Mouse (Mus musculus) heart, embryonic 15.5 days (tissue): ENCODE measurements around the gene Mrps33. TPM values are rescaled to one million over a fixed set of nuclear protein-coding genes. Genes with fewer than 3 reads are reported as not detected.

Source experiments
- ATAC-seq: fragments of 200-750 bp; cut with Nextera tagmentation; replicated peaks from 2 replicates; pipeline ENCODE4 v1.8.0; 2017; ENCODE audit warnings: low read depth, moderate TSS enrichment; ENCODE audit not compliant: insufficient number of reproducible peaks, insufficient read depth, low FRiP score
- H3K27ac ChIP-seq: fragments of 300-500 bp; sonication (generic); 2 replicates; pipeline ENCODE4 v1.5.1; 2015; ENCODE audit warnings: mild to moderate bottlenecking, inconsistent platforms
- H3K27me3 ChIP-seq: fragments of 300-500 bp; sonication (generic); 2 replicates; pipeline ENCODE4 v1.6.1; 2015; ENCODE audit warnings: inconsistent platforms
- H3K36me3 ChIP-seq: fragments of 300-500 bp; sonication (generic); 2 replicates; pipeline ENCODE4 v1.6.1; 2015; ENCODE audit warnings: mild to moderate bottlenecking, inconsistent platforms
- H3K4me1 ChIP-seq: fragments of 300-500 bp; sonication (generic); replicated peaks from 2 replicates; pipeline ENCODE4 v1.6.1; 2015; ENCODE audit warnings: inconsistent platforms
- H3K4me2 ChIP-seq: fragments of 300-500 bp; sonication (generic); 2 replicates; pipeline ENCODE4 v1.6.1; 2015; ENCODE audit warnings: inconsistent platforms, mild to moderate bottlenecking, moderate library complexity
- H3K4me3 ChIP-seq: fragments of 300-500 bp; sonication (generic); 2 replicates; pipeline ENCODE4 v1.5.1; 2015; ENCODE audit warnings: mild to moderate bottlenecking, inconsistent platforms
- H3K9ac ChIP-seq: fragments of 300-500 bp; sonication (generic); 2 replicates; pipeline ENCODE4 v1.6.1; 2015; ENCODE audit warnings: mild to moderate bottlenecking, inconsistent platforms
- H3K9me3 ChIP-seq: fragments of 300-500 bp; sonication (generic); replicated peaks from 2 replicates; pipeline ENCODE4 v1.6.1; 2016; ENCODE audit warnings: inconsistent platforms
- WGBS: fragments of 180-500 bp; shearing (Covaris S2); methylation state at CpG from one replicate; pipeline ENCODE4 v1.1.7; 2015; ENCODE audit warnings: mixed read lengths; 5-methylcytosine and 5-hydroxymethylcytosine counted together
- polyA plus RNA-seq: library from polyadenylated mRNA; unstranded; fragments of >200 nt; fragmentation: Nextera tagmentation; extraction: Ambion mirVana; gene quantifications from 2 replicates; pipeline ENCODE4 v1.2.1, GENCODE M21; 2015

Gene Mrps33
- polyA plus RNA-seq, 1 experiment from 2014 or later, result 187 TPM

DNA sequence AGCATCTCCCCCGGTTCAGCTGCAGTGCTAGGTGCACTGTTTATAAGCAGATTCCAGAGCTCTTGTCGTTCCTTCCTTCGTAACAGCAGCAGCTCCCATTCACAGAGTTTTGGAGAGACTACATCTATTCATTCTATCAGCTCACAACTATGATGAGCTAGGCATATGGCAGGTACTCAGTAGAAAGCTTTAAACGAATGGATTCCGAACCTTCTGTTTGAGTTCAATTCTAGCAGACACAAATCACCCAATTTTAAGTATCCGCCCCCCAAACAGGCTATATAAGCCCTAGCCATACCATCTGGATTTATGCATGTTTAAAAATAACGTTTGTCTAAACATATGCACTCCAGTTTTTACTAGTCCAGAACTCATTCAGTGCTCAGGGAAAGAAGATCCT lies 9.8 kb downstream of the Mrps33 start:
- H3K4me1 ChIP-seq, result no peaks in the 10 kb centered on the region
- H3K27ac ChIP-seq, result no peak overlapping the region
- peaks cover 27% of the 10 kb centered on the region; the same call in 1 of the 2 replicates for H3K36me3 ChIP-seq
- no peak overlapping the region for H3K9ac ChIP-seq
- H3K4me2 ChIP-seq, result no peak overlapping the region
- no peak overlapping the region for H3K4me3 ChIP-seq
- no peak for ATAC-seq
- H3K9me3 ChIP-seq, result no peaks in the 10 kb centered on the region; the same call in 1 of the 2 replicates
- 92% methylated on average over 7 of the region's 7 CpGs for WGBS
- no peaks in the 10 kb centered on the region for H3K27me3 ChIP-seq

DNA sequence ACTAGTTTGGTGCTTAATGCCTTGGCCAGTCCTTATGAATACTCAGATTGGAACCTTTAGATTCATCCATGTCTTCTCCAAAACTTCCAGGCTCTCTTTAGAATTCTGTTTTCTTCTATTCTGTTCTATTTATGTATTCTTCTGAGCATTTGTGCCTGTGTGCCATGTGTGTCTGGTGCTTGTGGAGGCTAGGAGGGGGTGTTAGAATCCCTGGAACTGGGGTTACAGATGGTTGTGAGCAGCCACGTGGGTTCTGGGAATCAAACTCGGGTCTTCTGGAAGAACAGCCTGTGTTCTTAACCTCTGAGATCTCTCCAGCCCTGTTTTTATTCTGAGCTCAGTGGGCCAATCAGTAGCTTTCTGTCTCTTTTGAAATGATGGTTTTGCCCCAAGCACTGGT lies 13.7 kb downstream of the Mrps33 start:
- ATAC-seq, result no peak
- Histone ChIP-seq H3K27me3 (no peaks in the 10 kb centered on the region), H3K9me3 (no peaks in the 10 kb centered on the region; the same call in 1 of the 2 replicates), H3K36me3 (peaks cover 18% of the 10 kb centered on the region; the same call in 1 of the 2 replicates), H3K27ac (no peak overlapping the region), H3K4me1 (no peaks in the 10 kb centered on the region), H3K4me2 (no peak overlapping the region), H3K4me3 (no peak overlapping the region), H3K9ac (no peak overlapping the region)
- WGBS, result 60% methylated on average over 2 of the region's 2 CpGs

DNA sequence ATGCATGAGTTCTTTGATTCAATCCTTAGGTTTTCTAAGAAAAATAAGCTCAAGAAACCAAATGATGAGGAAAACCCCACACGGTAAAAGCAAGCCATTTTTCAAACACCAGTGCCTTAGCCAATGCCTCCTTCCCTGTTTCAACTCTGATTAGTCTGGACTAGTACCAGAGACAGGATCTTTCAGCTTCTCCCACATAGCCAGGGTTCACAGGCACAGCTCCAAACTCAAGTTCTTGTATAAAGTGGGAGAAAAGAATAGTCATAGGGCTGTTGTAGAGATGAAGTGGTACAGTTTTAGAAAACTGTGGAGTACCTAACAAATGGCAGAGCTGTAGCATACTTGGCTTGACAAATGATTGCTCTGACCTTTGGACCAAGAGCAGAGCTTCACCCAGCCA lies 14.6 kb downstream of the Mrps33 start:
- Histone ChIP-seq H3K9me3 (no peaks in the 10 kb centered on the region; the same call in 1 of the 2 replicates), H3K9ac (no peak overlapping the region), H3K36me3 (peaks cover 12% of the 10 kb centered on the region; the same call in 1 of the 2 replicates), H3K27ac (no peak overlapping the region), H3K4me1 (no peaks in the 10 kb centered on the region), H3K27me3 (no peaks in the 10 kb centered on the region), H3K4me2 (no peak overlapping the region), H3K4me3 (no peak overlapping the region)
- WGBS, result 55% methylated on average over 1 of the region's 1 CpGs
- ATAC-seq, result no peak

DNA sequence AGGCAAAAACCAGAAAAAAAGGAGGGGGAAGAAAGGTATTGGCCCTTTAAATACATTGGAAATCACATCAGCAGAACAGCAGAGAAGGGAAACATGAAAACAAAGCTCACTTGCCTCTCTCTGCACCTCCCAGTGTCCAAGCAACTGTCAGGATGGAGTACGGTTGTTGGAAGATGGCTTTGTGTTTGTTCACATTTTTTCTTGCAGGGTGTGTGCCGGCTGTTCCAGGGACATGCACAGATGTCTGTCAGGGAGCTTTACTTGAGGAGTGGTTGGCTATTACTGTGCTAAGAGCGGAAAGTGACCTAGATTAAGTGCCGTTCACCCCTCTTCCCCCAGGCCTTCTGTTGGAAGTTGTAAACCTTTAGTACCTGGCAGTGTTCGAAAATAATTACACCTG lies 19.0 kb downstream of the Mrps33 start:
- H3K4me1 ChIP-seq, result no peaks in the 10 kb centered on the region
- H3K4me3 ChIP-seq, result no peak overlapping the region
- no peaks in the 10 kb centered on the region for H3K36me3 ChIP-seq
- no peaks in the 10 kb centered on the region for H3K27me3 ChIP-seq
- ATAC-seq, result no peak
- H3K9ac ChIP-seq, result no peak overlapping the region
- WGBS, result 63% methylated on average over 5 of the region's 5 CpGs
- no peaks in the 10 kb centered on the region for H3K9me3 ChIP-seq
- no peak overlapping the region for H3K27ac ChIP-seq
- H3K4me2 ChIP-seq, result no peak overlapping the region

DNA sequence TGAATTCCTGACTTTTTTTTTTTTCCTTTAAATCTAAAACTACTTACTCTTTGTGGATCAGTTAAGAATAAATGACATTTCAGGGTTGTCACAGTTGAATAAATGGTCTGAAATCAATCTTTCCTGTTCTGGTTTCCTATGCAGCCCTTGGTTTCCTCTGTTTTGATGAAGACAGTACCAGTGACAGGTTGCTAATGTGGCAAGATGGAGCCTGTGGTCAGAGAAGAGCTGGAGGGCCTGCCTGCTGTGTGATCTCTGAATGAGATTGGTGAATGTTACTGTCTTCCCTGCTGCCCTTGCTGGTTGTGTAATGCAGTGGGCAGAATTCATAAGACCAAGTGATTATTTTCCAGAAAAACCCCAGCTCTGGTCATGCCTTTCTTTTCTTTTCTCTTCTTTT lies 22.4 kb downstream of the Mrps33 start:
- no peak for ATAC-seq
- Histone ChIP-seq H3K4me1 (no peaks in the 10 kb centered on the region), H3K27me3 (no peaks in the 10 kb centered on the region), H3K4me3 (no peak overlapping the region), H3K27ac (no peak overlapping the region), H3K9me3 (no peaks in the 10 kb centered on the region), H3K36me3 (no peaks in the 10 kb centered on the region), H3K4me2 (no peak overlapping the region), H3K9ac (no peak overlapping the region)

DNA sequence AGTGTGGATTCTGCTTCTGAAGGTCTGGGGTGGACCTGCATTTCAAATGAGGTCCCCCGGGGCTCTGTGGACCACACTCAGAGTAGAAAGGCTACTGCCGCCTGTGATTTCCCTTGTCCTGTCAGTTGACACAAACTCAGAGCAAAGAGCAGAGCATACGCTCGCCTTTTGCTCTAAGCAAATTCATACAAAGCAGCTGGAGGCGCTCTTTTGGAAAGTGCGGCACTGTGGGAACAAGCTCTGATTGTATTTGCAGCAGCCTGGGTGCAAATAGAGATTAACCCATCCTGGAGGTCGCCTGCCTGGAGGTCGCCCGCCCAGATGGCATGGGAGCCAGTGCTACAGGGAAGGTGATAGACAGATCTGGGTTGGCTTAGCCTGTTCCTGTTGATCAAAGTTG lies 23.0 kb downstream of the Mrps33 start:
- H3K4me1 ChIP-seq, result no peaks in the 10 kb centered on the region

DNA sequence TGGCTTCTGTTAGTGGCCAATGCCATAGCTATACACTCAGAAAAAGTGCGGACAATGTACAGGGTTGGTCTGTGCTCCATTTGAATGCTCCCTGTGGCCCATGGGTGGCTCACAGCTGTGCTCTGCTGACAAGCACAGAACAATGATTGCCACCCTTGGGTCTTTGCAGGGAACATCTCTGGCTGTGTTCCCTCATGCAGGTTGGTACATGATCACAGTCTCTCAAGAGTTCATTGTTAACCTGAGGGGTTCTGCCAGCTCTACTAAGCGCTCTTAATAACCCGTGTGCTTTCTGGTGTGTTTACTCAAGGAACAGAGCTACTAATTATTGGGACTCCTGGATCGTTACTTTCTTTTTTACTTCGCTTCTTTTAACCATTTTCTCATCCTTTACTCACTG lies 24.8 kb downstream of the Mrps33 start:
- Histone ChIP-seq H3K9ac (no peak overlapping the region), H3K27ac (no peak overlapping the region), H3K27me3 (no peaks in the 10 kb centered on the region), H3K4me3 (no peak overlapping the region), H3K4me2 (no peak overlapping the region), H3K4me1 (peaks cover 17% of the 10 kb centered on the region), H3K9me3 (no peaks in the 10 kb centered on the region), H3K36me3 (no peaks in the 10 kb centered on the region)
- ATAC-seq, result no peak
- WGBS, result 82% methylated on average over 5 of the region's 5 CpGs

More for the DNA sequence above, 23.0 kb downstream of the Mrps33 start:
- H3K9ac ChIP-seq, result no peak overlapping the region
- H3K4me3 ChIP-seq, result no peak overlapping the region
- H3K4me2 ChIP-seq, result no peak overlapping the region
- ATAC-seq, result no peak
- H3K27me3 ChIP-seq, result no peaks in the 10 kb centered on the region
- no peaks in the 10 kb centered on the region for H3K9me3 ChIP-seq
- H3K36me3 ChIP-seq, result no peaks in the 10 kb centered on the region
- 21% methylated on average over 9 of the region's 9 CpGs for WGBS
- no peak overlapping the region for H3K27ac ChIP-seq

DNA sequence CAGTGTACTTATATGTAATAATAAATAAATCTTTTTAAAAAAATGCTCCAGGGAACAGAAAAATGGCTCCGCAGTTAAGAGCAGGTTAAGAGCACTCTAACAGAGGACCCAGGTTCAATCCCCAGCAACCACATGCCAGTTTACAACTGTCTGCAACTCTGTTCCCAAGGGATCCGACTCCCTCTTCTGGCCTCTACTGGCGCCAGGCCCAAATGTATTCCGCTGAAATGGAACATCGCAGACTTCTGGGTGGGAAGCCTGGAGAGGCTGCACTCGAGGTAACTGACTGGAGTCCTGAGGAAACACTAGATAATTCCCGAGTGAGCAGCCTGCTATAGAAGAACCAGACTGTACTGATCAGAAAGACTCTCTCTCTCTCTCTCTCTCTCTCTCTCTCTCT lies 27.3 kb downstream of the Mrps33 start:
- Histone ChIP-seq H3K4me1 (peaks cover 21% of the 10 kb centered on the region), H3K4me3 (no peak overlapping the region), H3K27ac (no peak overlapping the region), H3K4me2 (no peak overlapping the region), H3K9ac (no peak overlapping the region), H3K9me3 (no peaks in the 10 kb centered on the region), H3K36me3 (no peaks in the 10 kb centered on the region), H3K27me3 (no peaks in the 10 kb centered on the region)
- ATAC-seq, result no peak
- WGBS, result 61% methylated on average over 7 of the region's 7 CpGs

DNA sequence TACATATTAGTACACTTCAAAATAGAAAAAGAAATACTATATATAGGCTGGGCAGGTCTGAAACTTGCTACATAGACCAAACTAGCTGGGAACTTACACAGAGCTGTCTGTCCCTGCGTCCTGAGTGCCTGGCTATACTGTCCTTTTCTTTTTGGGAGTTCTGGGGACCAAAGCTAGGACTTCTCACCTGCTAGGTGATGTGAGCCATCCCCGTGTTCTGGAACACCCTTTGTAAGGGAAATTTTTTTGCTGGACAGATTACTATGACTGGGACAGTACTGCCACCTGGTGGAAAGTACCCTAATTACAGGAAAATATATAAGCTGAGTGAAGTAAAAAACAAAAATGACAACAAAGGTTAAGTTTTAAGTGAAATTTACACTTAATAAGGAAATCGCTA lies 28.2 kb downstream of the Mrps33 start:
- no peaks in the 10 kb centered on the region for H3K27me3 ChIP-seq
- H3K36me3 ChIP-seq, result no peaks in the 10 kb centered on the region
- no peak for ATAC-seq
- no peak overlapping the region for H3K27ac ChIP-seq
- no peak overlapping the region for H3K4me2 ChIP-seq
- H3K4me1 ChIP-seq, result peaks cover 21% of the 10 kb centered on the region
- no peak overlapping the region for H3K4me3 ChIP-seq
- WGBS, result 23% methylated on average over 3 of the region's 3 CpGs
- H3K9ac ChIP-seq, result no peak overlapping the region
- no peaks in the 10 kb centered on the region for H3K9me3 ChIP-seq

DNA sequence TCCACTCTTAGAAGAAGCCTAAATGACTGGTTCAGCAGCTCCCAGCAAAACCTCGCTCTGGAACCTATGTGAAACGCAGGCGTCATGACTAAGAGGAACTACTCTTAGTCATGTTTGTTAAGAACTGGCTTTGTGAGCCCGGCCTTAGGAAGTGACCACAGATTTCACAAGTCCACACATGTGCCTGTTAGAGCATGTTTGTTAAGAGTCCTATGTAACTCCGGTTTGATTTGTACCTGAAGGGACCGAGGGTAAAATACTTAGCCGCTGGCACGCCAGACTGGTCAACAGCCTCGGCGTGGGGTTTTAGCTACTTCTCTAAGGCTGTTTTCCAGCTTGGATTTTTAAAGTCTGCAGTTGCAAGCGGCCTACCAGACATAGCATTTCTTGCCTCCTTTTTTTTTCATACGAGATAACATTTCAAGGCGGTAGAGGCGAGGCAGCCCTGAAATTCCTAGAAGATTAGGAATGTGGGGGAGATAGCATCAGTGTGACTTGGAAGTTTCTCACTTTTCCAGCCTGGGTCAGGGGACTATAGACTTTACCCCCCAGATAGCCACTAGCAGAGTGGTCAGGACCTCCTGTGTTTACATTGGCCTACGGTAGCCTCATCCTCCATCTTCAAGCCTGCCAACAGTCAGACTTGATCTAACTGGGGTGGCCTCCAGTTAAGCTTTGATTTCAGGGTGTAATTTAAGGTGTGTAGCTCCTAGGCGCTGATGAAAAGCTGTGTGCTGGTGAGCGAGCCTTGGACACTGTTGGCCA lies 28.8 kb downstream of the Mrps33 start:
- no peak for ATAC-seq
- Histone ChIP-seq H3K9ac (peak overlapping the region; percentile 43; the same call in 1 of the 2 replicates), H3K4me3 (peak overlapping the region; percentile 42; the same call in 1 of the 2 replicates)

DNA sequence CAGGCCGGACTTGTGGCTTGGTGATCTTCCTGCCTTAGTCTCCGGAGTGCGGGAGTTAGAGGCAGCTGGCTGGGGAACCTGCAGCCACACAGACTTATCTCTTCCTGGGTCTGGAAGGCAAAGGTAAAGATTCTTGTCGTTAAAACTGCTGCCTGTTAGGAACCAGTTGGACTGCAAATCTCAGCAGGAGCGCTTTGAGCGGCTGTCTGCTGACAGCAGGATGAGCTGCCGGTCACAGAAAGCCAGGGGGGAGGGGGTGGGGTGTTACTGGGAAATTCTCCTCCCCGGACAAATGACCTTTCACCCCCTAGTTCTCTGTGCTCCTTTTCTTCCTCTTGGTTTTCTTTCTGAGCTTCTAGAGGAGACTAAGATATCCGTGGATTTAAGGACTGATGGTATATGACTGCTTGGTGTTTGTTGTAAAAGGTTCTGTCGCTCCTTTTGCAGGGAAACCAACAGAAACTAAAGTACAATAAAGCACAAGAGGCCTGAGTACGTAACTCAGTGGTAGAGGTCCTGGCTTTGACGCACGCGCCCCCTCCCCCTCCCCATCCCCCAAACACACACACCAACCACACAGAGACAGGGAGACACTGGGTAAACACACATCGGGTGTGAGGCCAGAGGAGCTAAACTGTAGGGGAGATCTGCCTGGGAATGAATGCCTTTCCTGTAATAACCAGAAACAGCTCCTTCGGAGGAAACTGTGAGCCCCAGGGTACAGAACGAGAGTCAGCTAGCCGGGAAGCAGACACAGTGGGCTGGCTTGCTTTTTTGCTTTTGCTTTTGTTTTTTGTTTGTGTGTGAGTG lies 29.7 kb downstream of the Mrps33 start:
- Histone ChIP-seq H3K4me2 (peak overlapping the region; percentile 76), H3K4me3 (peak overlapping the region; percentile 42), H3K27ac (peak overlapping the region; percentile 57), H3K9ac (peak overlapping the region; percentile 43), H3K36me3 (no peaks in the 10 kb centered on the region), H3K9me3 (no peaks in the 10 kb centered on the region), H3K27me3 (no peaks in the 10 kb centered on the region), H3K4me1 (peaks cover 21% of the 10 kb centered on the region)
- WGBS, result 5% methylated on average over 18 of the region's 18 CpGs
- no peak for ATAC-seq

More for the DNA sequence above, 28.8 kb downstream of the Mrps33 start:
- Histone ChIP-seq H3K27ac (peak overlapping the region; percentile 57), H3K4me1 (peaks cover 21% of the 10 kb centered on the region), H3K27me3 (no peaks in the 10 kb centered on the region), H3K9me3 (no peaks in the 10 kb centered on the region), H3K4me2 (peak overlapping the region; percentile 76), H3K36me3 (no peaks in the 10 kb centered on the region)
- WGBS, result 37% methylated on average over 17 of the region's 17 CpGs
